Mouse (Mus musculus) midbrain, embryonic 13.5 days (tissue): ENCODE results near the gene Lrrc2. TPM values are rescaled to one million over a fixed set of nuclear protein-coding genes. Genes with fewer than 3 reads are reported as not detected.
A peak's percentile ranks its signal among the peaks of the same experiment; 100 is the strongest.

Experiments used
- ATAC-seq: fragments of 200-750 bp; cut with Nextera tagmentation; 2 replicates; pipeline ENCODE4 v1.8.0; 2017; ENCODE audit warnings: mild to moderate bottlenecking, moderate TSS enrichment, moderate library complexity
- H3K27ac ChIP-seq: fragments of 300-500 bp; sonication (generic); 2 replicates; pipeline ENCODE4 v1.5.1; 2015; ENCODE audit warnings: inconsistent platforms, mild to moderate bottlenecking, moderate library complexity
- H3K27me3 ChIP-seq: fragments of 300-500 bp; sonication (generic); 2 replicates; pipeline ENCODE4 v1.6.1; 2015; ENCODE audit warnings: mild to moderate bottlenecking, inconsistent platforms
- H3K36me3 ChIP-seq: fragments of 300-500 bp; sonication (generic); 2 replicates; pipeline ENCODE4 v1.6.1; 2015; ENCODE audit warnings: mild to moderate bottlenecking, inconsistent platforms
- H3K4me1 ChIP-seq: fragments of 300-500 bp; sonication (generic); replicated peaks from 2 replicates; pipeline ENCODE4 v1.6.1; 2015; ENCODE audit warnings: inconsistent platforms
- H3K4me2 ChIP-seq: fragments of 300-500 bp; sonication (generic); replicated peaks from 2 replicates; pipeline ENCODE4 v1.6.1; 2015; ENCODE audit warnings: moderate library complexity, mild to moderate bottlenecking, inconsistent platforms
- H3K4me3 ChIP-seq: fragments of 300-500 bp; sonication (generic); replicated peaks from 2 replicates; pipeline ENCODE4 v1.5.1; 2015; ENCODE audit warnings: mild to moderate bottlenecking, inconsistent platforms
- H3K9ac ChIP-seq: fragments of 300-500 bp; sonication (generic); replicated peaks from 2 replicates; pipeline ENCODE4 v1.6.1; 2015; ENCODE audit warnings: mild to moderate bottlenecking, inconsistent platforms
- H3K9me3 ChIP-seq: fragments of 300-500 bp; sonication (generic); 2 replicates; pipeline ENCODE4 v1.6.1; 2016; ENCODE audit warnings: mild to moderate bottlenecking, inconsistent platforms
- WGBS: fragments of 180-500 bp; shearing (Covaris S2); methylation state at CpG from one replicate; pipeline ENCODE4 v1.1.7; 2015; 5-methylcytosine and 5-hydroxymethylcytosine counted together
- polyA plus RNA-seq: library from polyadenylated mRNA; unstranded; fragments of >200 nt; fragmentation: Nextera tagmentation; extraction: Ambion mirVana; gene quantifications from 2 replicates; pipeline ENCODE4 v1.2.1, GENCODE M21; 2015

The Lrrc2 gene
- polyA plus RNA-seq, 1 experiment from 2014 or later: 0.30 TPM

DNA sequence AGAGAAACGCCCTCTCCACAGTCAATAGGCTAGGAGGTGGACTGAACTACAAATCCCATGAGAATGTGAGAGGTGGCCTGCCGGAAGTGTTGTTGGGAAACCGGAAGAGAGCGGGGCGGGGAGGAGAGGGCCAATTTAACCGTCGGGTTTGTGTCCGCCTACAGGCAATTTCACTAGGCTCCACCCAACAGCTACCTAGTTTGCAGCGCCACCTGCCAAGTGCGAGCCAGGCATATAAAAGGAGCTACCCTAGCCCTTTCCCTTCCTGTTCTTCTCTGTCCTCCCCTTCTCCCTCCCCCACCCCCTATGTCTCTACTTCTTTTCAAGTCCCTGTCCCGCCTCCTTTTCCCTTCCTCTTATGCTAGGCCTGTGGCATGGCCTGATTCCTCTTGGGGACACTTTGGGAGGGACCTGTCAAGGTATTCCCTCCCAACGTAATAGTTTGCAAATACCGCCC is 43.4 kb downstream of the Lrrc2 start:
- Histone ChIP-seq H3K27ac (peak overlapping the region; percentile 72), H3K4me3 (peak overlapping the region; percentile 43), H3K27me3 (no peaks in the 10 kb centered on the region), H3K9me3 (no peaks in the 10 kb centered on the region), H3K36me3 (no peaks in the 10 kb centered on the region), H3K4me1 (0 out of 2 replicates have a peak, but pooled peaks cover 2% of the 10 kb centered on the region), H3K9ac (peak overlapping the region; percentile 48; the same call in 1 of the 2 replicates), H3K4me2 (peak overlapping the region; percentile 52)
- peak; percentile 93 for ATAC-seq
- 9% methylated on average over 13 of the region's 13 CpGs for whole genome bisulfite sequencing

DNA sequence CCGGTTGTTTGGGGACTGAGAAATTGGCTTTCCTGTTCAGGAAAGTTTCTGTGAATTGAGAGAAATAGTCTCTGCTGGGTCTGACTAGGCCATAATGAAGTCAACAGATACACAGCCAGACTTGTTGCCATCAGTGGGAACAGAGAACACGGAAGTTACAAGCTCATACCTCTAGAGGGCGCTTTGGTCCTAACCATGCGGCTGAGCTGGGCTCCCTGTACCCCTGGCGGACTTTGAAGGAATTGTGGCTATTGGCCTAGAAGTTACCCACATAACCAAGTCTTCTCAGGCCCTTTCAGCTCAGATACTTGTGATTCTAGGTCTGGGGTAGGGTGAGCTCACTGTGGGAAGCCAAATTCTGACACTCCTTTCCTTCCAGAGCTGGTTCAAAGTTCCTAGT is 45.9 kb downstream of the Lrrc2 start:
- 7% methylated on average over 5 of the region's 5 CpGs for WGBS
- no peak for ATAC-seq
- no peaks in the 10 kb centered on the region for H3K9me3 ChIP-seq
- no peaks in the 10 kb centered on the region for H3K27me3 ChIP-seq
- no peak overlapping the region for H3K9ac ChIP-seq
- no peak overlapping the region for H3K4me2 ChIP-seq
- H3K4me1 ChIP-seq: 0 out of 2 replicates have a peak, but pooled peaks cover 2% of the 10 kb centered on the region
- no peak overlapping the region for H3K4me3 ChIP-seq
- no peaks in the 10 kb centered on the region for H3K36me3 ChIP-seq
- no peak overlapping the region for H3K27ac ChIP-seq

DNA sequence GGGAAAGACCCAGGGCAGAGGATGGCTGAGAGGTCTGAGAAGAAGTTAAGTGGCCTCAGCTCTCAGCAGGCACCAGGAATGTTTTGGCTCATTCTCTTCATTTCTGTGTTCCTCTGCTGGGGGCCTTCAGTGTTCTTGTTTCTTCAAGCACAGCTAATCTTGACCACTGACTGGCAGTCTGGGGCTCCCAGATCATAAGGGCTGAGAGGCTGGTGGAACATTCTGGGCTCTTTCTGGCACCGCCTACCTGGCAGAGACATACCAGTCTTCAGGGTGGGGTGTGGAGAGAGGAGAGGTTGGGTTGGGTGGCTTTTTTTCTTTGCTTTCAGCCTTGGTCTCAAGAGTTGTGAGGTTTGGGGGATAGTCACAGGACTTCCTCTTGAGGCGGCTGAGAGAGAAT is 47.7 kb downstream of the Lrrc2 start:
- no peak for ATAC-seq
- no peak overlapping the region for H3K9ac ChIP-seq
- WGBS: 89% methylated on average over 2 of the region's 2 CpGs

DNA sequence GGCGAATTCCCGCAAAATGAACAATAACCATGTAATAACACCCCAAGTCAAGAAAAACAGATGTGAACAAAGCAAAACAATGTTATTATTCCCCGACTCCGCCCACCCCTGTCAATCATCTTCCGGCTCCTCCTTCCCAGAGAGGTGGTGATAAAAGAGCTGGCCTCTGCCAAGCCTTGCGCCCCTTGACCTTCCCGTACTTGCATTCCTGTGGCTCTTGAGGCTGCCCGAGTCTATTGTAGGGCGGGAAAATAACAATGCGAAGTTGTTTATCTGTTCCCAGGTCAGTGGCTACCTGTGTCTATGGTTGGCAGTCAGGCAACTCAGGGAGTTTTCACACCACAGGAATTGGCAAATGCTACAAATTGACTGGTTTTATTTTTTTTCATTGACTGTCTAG is 48.5 kb downstream of the Lrrc2 start:
- Histone ChIP-seq H3K9me3 (no peaks in the 10 kb centered on the region), H3K9ac (no peak overlapping the region), H3K27ac (no peak overlapping the region), H3K4me3 (no peak overlapping the region), H3K36me3 (no peaks in the 10 kb centered on the region), H3K4me1 (0 out of 2 replicates have a peak, but pooled peaks cover under 1% of the 10 kb centered on the region), H3K4me2 (no peak overlapping the region), H3K27me3 (no peaks in the 10 kb centered on the region)
- no peak for ATAC-seq
- WGBS: 85% methylated on average over 10 of the region's 10 CpGs

More for the DNA sequence above, 47.7 kb downstream of the Lrrc2 start:
- no peaks in the 10 kb centered on the region for H3K27me3 ChIP-seq
- H3K36me3 ChIP-seq: no peaks in the 10 kb centered on the region
- H3K4me1 ChIP-seq: 0 out of 2 replicates have a peak, but pooled peaks cover 2% of the 10 kb centered on the region
- H3K27ac ChIP-seq: no peak overlapping the region
- H3K4me2 ChIP-seq: no peak overlapping the region
- no peak overlapping the region for H3K4me3 ChIP-seq
- no peaks in the 10 kb centered on the region for H3K9me3 ChIP-seq

- H3K9ac ChIP-seq: no peak overlapping the region
- 78% methylated on average over 12 of the region's 12 CpGs for WGBS
- no peaks in the 10 kb centered on the region for H3K36me3 ChIP-seq
- no peak for ATAC-seq
- no peak overlapping the region for H3K4me2 ChIP-seq
- H3K27ac ChIP-seq: no peak overlapping the region
- no peaks in the 10 kb centered on the region for H3K9me3 ChIP-seq
- H3K27me3 ChIP-seq: no peaks in the 10 kb centered on the region
- H3K4me1 ChIP-seq: no peaks in the 10 kb centered on the region
- H3K4me3 ChIP-seq: no peak overlapping the region
Measured at GRCm38 (mm10) chr9:111001621-111002020, 50.3 kb downstream of the Lrrc2 start.

DNA sequence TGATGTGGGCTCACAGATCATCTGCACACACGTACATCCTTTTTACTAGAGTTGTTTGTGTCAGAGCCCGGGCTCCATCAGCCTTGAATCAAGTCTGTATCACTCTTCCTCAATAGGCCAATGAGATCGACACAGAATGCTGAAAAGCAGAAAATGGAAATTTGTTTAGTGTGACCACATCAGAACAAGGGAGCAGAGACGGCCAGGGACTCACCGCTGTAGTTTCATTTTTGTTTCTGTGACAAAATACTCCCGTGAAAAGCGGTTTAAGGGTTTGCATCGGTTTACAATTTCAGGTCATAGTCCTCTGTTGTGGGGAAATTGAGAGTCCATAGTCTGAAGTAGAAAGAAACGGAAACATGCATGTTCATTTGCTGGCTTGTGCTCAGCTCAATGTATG is 51.9 kb downstream of the Lrrc2 start:
- H3K27me3 ChIP-seq: no peaks in the 10 kb centered on the region
- no peak overlapping the region for H3K9ac ChIP-seq
- 90% methylated on average over 9 of the region's 9 CpGs for WGBS
- H3K36me3 ChIP-seq: no peaks in the 10 kb centered on the region
- no peak overlapping the region for H3K4me3 ChIP-seq
- no peak overlapping the region for H3K27ac ChIP-seq
- H3K9me3 ChIP-seq: no peaks in the 10 kb centered on the region
- no peak for ATAC-seq
- H3K4me1 ChIP-seq: no peaks in the 10 kb centered on the region
- H3K4me2 ChIP-seq: no peak overlapping the region

DNA sequence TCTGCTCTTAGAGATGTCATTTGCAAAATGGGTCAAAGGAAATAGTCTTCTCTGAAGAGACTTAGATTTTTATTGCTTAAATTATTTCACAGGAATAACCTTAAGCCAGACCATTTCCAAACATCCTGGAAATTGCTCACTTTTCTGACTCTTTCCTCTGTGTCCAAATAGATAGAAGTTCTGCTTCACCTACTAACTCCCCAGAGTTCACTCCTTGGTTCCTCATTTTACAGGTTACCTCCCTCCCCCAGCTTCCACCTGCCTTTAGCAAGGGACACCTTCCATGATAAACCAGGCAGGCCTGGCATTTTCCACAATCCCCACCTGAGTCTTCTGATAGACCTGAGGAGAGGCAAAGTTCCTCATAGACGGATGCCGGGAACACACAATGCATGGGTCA is 55.2 kb downstream of the Lrrc2 start:
- no peak overlapping the region for H3K4me2 ChIP-seq
- no peaks in the 10 kb centered on the region for H3K9me3 ChIP-seq
- H3K27me3 ChIP-seq: no peaks in the 10 kb centered on the region
- H3K36me3 ChIP-seq: no peaks in the 10 kb centered on the region
- H3K27ac ChIP-seq: no peak overlapping the region
- H3K9ac ChIP-seq: no peak overlapping the region
- ATAC-seq: no peak
- no peaks in the 10 kb centered on the region for H3K4me1 ChIP-seq
- WGBS: 97% methylated on average over 2 of the region's 2 CpGs
- no peak overlapping the region for H3K4me3 ChIP-seq

DNA sequence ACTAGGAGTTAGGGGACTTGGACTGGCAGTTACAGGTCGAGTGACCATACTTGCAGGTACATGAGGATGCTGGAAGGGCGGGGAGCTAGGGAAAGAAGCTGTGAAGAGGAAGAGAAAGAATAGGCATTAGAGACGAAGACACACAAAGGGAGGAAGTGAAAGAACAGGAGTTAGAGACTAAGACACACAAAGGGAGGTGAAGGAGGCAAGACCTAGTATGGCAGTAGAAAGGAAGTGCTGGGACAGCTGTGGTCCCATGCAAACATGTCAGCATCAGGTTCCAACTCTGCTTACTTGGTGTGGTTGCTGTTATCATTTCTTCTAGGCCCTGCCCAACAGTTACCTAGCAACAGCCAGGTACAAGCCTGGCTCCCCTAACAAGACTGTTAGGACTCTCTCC is 58.4 kb downstream of the Lrrc2 start:
- H3K36me3 ChIP-seq: no peaks in the 10 kb centered on the region
- H3K9ac ChIP-seq: no peak overlapping the region
- WGBS: 72% methylated on average over 3 of the region's 3 CpGs
- H3K27ac ChIP-seq: no peak overlapping the region
- ATAC-seq: no peak
- H3K9me3 ChIP-seq: no peaks in the 10 kb centered on the region
- H3K4me3 ChIP-seq: no peak overlapping the region
- H3K27me3 ChIP-seq: no peaks in the 10 kb centered on the region
- no peak overlapping the region for H3K4me2 ChIP-seq
- H3K4me1 ChIP-seq: no peaks in the 10 kb centered on the region

GRCm38 (mm10) chr9:111011550-111011949 is 60.2 kb downstream of the Lrrc2 start:
- Histone ChIP-seq H3K9ac (no peak overlapping the region), H3K9me3 (no peaks in the 10 kb centered on the region), H3K27ac (no peak overlapping the region), H3K4me1 (no peaks in the 10 kb centered on the region), H3K4me3 (no peak overlapping the region), H3K4me2 (no peak overlapping the region), H3K27me3 (no peaks in the 10 kb centered on the region), H3K36me3 (no peaks in the 10 kb centered on the region)
- ATAC-seq: no peak
- WGBS: 83% methylated on average over 9 of the region's 9 CpGs

- no peaks in the 10 kb centered on the region for H3K27me3 ChIP-seq
- H3K4me2 ChIP-seq: no peak overlapping the region
- H3K9ac ChIP-seq: no peak overlapping the region
- H3K4me3 ChIP-seq: no peak overlapping the region
- ATAC-seq: no peak
- H3K9me3 ChIP-seq: no peaks in the 10 kb centered on the region
- H3K4me1 ChIP-seq: no peaks in the 10 kb centered on the region
- no peak overlapping the region for H3K27ac ChIP-seq
- H3K36me3 ChIP-seq: no peaks in the 10 kb centered on the region
- 83% methylated on average over 3 of the region's 3 CpGs for WGBS
Measured at GRCm38 (mm10) chr9:111012041-111012440, 60.7 kb downstream of the Lrrc2 start.

- no peaks in the 10 kb centered on the region for H3K36me3 ChIP-seq
- H3K4me2 ChIP-seq: no peak overlapping the region
- H3K27me3 ChIP-seq: no peaks in the 10 kb centered on the region
- no peaks in the 10 kb centered on the region for H3K4me1 ChIP-seq
- no peak overlapping the region for H3K27ac ChIP-seq
- H3K9ac ChIP-seq: no peak overlapping the region
- H3K4me3 ChIP-seq: no peak overlapping the region
- ATAC-seq: no peak
- 78% methylated on average over 4 of the region's 4 CpGs for WGBS
- H3K9me3 ChIP-seq: no peaks in the 10 kb centered on the region
Measured at GRCm38 (mm10) chr9:111015658-111016057, 64.3 kb downstream of the Lrrc2 start.

GRCm38 (mm10) chr9:111019022-111019421 is 67.7 kb downstream of the Lrrc2 start, which contains the start of gene Ltf:
TSS of gene Ltf (plus strand) at chr9:111019271.
- WGBS: 80% methylated on average over 5 of the region's 5 CpGs
- H3K4me3 ChIP-seq: no peak within 1 kb of the TSS
- H3K9me3 ChIP-seq: no peaks in the 10 kb centered on the region
- H3K9ac ChIP-seq: no peak within 1 kb of the TSS
- no peaks in the 10 kb centered on the region for H3K27me3 ChIP-seq
- no peak within 1 kb of the TSS for H3K27ac ChIP-seq
- ATAC-seq: no peak
- H3K4me1 ChIP-seq: no peaks in the 10 kb centered on the region
- H3K4me2 ChIP-seq: no peak within 1 kb of the TSS
- H3K36me3 ChIP-seq: no peaks in the 10 kb centered on the region

DNA sequence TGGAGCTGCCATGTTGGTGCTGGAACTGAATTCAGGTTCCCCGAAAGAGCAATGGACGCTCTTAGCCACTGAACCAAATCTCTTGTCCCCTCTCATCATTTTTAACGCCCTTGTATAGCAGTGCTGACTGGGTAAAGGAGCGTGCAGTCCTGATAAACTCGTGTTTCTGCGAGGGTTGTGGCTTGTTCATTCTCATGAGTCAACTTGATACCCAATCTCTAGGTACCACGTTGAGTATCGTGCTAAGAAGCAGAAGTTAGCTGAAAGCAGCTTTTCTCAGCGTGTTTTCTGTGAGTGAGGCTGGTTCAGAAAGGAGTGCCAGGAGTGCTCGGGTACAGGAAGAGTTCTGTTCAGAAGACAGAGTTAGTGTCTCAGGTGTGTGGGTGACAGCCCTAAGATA is 75.4 kb downstream of the Lrrc2 start:
- ATAC-seq: no peak
- H3K4me2 ChIP-seq: no peak overlapping the region
- H3K4me3 ChIP-seq: no peak overlapping the region
- H3K4me1 ChIP-seq: no peaks in the 10 kb centered on the region
- WGBS: 93% methylated on average over 10 of the region's 10 CpGs
- H3K27ac ChIP-seq: no peak overlapping the region
- no peaks in the 10 kb centered on the region for H3K36me3 ChIP-seq
- no peak overlapping the region for H3K9ac ChIP-seq
- H3K9me3 ChIP-seq: no peaks in the 10 kb centered on the region
- 0 out of 2 replicates have a peak, but pooled peaks cover 3% of the 10 kb centered on the region for H3K27me3 ChIP-seq
